Mouse (Mus musculus): ENCODE measurements around the gene Stat6.

The Stat6 gene

GRCm38 (mm10) chr10:127671276-127671675 lies 28.5 kb downstream of the Stat6 start:
- no peak for DNase-seq (ENCODE audit: low read depth, low spot score)

- no peak for DNase-seq (ENCODE audit: low read depth, low spot score)
Measured at GRCm38 (mm10) chr10:127674046-127674655, 31.4 kb downstream of the Stat6 start.

- DNase-seq (ENCODE audit: low read depth, low spot score) = peak; percentile 92
Measured at GRCm38 (mm10) chr10:127674794-127675522, 32.2 kb downstream of the Stat6 start.

- no peak for DNase-seq (ENCODE audit: low read depth, low spot score)
Measured at GRCm38 (mm10) chr10:127675859-127676398, 33.1 kb downstream of the Stat6 start.

GRCm38 (mm10) chr10:127676691-127677548 lies 34.1 kb downstream of the Stat6 start:
- peak; percentile 99 for DNase-seq (ENCODE audit: low read depth, low spot score)

- peak; percentile 75 for DNase-seq (ENCODE audit: low read depth, low spot score)
Measured at GRCm38 (mm10) chr10:127677591-127678336, 35.0 kb downstream of the Stat6 start.

GRCm38 (mm10) chr10:127679208-127679607 lies 36.4 kb downstream of the Stat6 start:
- no peak for DNase-seq (ENCODE audit: low read depth, low spot score)

GRCm38 (mm10) chr10:127679881-127680280 lies 37.1 kb downstream of the Stat6 start:
- no peak for DNase-seq (ENCODE audit: low read depth, low spot score)

- DNase-seq (ENCODE audit: low read depth, low spot score) = no peak
Measured at GRCm38 (mm10) chr10:127682886-127683285, 40.1 kb downstream of the Stat6 start.

GRCm38 (mm10) chr10:127691053-127691452 lies 48.3 kb downstream of the Stat6 start:
- no peak for DNase-seq (ENCODE audit: low read depth, low spot score)

GRCm38 (mm10) chr10:127694636-127695035 lies 51.9 kb downstream of the Stat6 start:
- DNase-seq (ENCODE audit: low read depth, low spot score) = no peak

- no peak for DNase-seq (ENCODE audit: low read depth, low spot score)
Measured at GRCm38 (mm10) chr10:127695775-127696174, 53.0 kb downstream of the Stat6 start.

GRCm38 (mm10) chr10:127698966-127699365 lies 56.2 kb downstream of the Stat6 start:
- DNase-seq (ENCODE audit: low read depth, low spot score) = no peak

- no peak for DNase-seq (ENCODE audit: low read depth, low spot score)
Measured at GRCm38 (mm10) chr10:127703299-127703698, 60.5 kb downstream of the Stat6 start.

GRCm38 (mm10) chr10:127704293-127704692 lies 61.5 kb downstream of the Stat6 start:
- no peak for DNase-seq (ENCODE audit: low read depth, low spot score)

GRCm38 (mm10) chr10:127704766-127705220 lies 62.0 kb downstream of the Stat6 start, which contains the start of gene Myo1a:
Myo1a (plus strand) TSS chr10:127705170.
- DNase-seq (ENCODE audit: low read depth, low spot score) = no peak

- no peak for DNase-seq (ENCODE audit: low read depth, low spot score)
Measured at GRCm38 (mm10) chr10:127705783-127706182, 63.0 kb downstream of the Stat6 start.

GRCm38 (mm10) chr10:127707721-127708120 lies 64.9 kb downstream of the Stat6 start:
- no peak for DNase-seq (ENCODE audit: low read depth, low spot score)

GRCm38 (mm10) chr10:127708850-127709370 lies 66.1 kb downstream of the Stat6 start:
- no peak for DNase-seq (ENCODE audit: low read depth, low spot score)

GRCm38 (mm10) chr10:127710331-127710730 lies 67.5 kb downstream of the Stat6 start:
- DNase-seq (ENCODE audit: low read depth, low spot score) = no peak

Measured in telencephalon, adult 2 months (tissue).